9 mouse cellular contexts compared by ENCODE assay signal in the genomic region with DNA sequence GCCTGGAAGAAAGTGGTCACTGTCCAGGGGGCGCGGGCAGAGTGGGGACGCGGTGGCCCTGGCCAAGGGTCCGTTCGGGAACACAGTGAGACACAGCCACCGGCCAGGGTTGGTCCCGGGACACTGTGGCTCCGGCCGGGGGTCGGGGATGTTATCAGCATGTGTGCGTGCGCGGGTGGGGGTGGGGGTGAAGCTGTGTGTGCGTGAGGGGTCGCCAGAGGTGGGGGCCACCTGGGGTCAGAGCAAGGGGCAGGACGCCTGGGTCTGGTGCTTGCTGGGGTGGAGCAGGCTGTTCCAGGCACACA. TPM values are rescaled to one million over a fixed set of nuclear protein-coding genes. Genes with fewer than 3 reads are reported as not detected.
A peak's percentile ranks its signal among the peaks of the same experiment; 100 is the strongest.
DNase-seq lines count a peak whose midpoint lies in the region; ATAC-seq and TF ChIP-seq lines count a peak whose summit lies in the region.
"Had no signal": no experiment of that assay in that cellular context is flagged by ENCODE, and none has a peak within 500 bp of the region (broad histone marks: within the 10 kb centered on the region; RNA-seq: fewer than 3 reads in every experiment).

No protein-coding gene starts in this region.

- H3K36me3 ChIP-seq in lung, embryonic 16.5 days (ENCODE audit: control insufficient read depth, insufficient read depth, low read length), result no peaks in the 10 kb centered on the region
- no peaks in the 10 kb centered on the region for H3K36me3 ChIP-seq in forebrain, embryonic 16.5 days (ENCODE audit: control insufficient read depth, insufficient read depth)
- H3K36me3 ChIP-seq in limb, embryonic 15.5 days, result no peaks in the 10 kb centered on the region
- H3K36me3 ChIP-seq in stomach, embryonic 15.5 days, result no peaks in the 10 kb centered on the region

- H3K9ac ChIP-seq in lung, embryonic 16.5 days (ENCODE audit: low read length), result peak overlapping the region; percentile 52
- H3K9ac ChIP-seq in forebrain, embryonic 16.5 days (replicated peaks; ENCODE audit: low read depth, low read length), result no peak overlapping the region; the same call in 1 of the 2 replicates
- H3K9ac ChIP-seq in limb, embryonic 15.5 days, result peak overlapping the region; percentile 23; the same call in 1 of the 2 replicates
- no peak overlapping the region for H3K9ac ChIP-seq in stomach, embryonic 15.5 days

- no peak for ATAC-seq in lung, embryonic 16.5 days (ENCODE audit: low read depth)
- no peak for ATAC-seq in forebrain, embryonic 16.5 days
- ATAC-seq in limb, embryonic 15.5 days (ENCODE audit: insufficient number of reproducible peaks, low FRiP score, low TSS enrichment, low read depth), result no peak
- ATAC-seq in stomach, embryonic 15.5 days (ENCODE audit: insufficient read depth, low FRiP score, low read depth), result no peak

- no peaks in the 10 kb centered on the region; the same call in 1 of the 2 replicates for H3K9me3 ChIP-seq in lung, embryonic 16.5 days (ENCODE audit: control insufficient read depth, low read length)
- H3K9me3 ChIP-seq in forebrain, embryonic 16.5 days (ENCODE audit: control insufficient read depth, low read length), result no peaks in the 10 kb centered on the region
- H3K9me3 ChIP-seq in limb, embryonic 15.5 days, result no peaks in the 10 kb centered on the region
- H3K9me3 ChIP-seq in stomach, embryonic 15.5 days, result no peaks in the 10 kb centered on the region

- no peak for TF ChIP-seq CTCF in layer of hippocampus, adult 2 months (conservative IDR thresholded peaks at IDR 0.05)

- peak overlapping the region; percentile 37 for H3K4me3 ChIP-seq in lung, embryonic 16.5 days (ENCODE audit: low read length)
- peak overlapping the region; percentile 10; the same call in 1 of the 2 replicates for H3K4me3 ChIP-seq in forebrain, embryonic 16.5 days (replicated peaks; ENCODE audit: low read length)
- H3K4me3 ChIP-seq in limb, embryonic 15.5 days, result peak overlapping the region; percentile 21
- H3K4me3 ChIP-seq in stomach, embryonic 15.5 days (replicated peaks), result peak overlapping the region; percentile 23
- H3K4me3 ChIP-seq in layer of hippocampus, adult 2 months, result no peak overlapping the region

- peaks cover 15% of the 10 kb centered on the region for H3K27me3 ChIP-seq in lung, embryonic 16.5 days (ENCODE audit: control insufficient read depth, insufficient read depth, low read depth, low read length)
- peaks cover 11% of the 10 kb centered on the region for H3K27me3 ChIP-seq in forebrain, embryonic 16.5 days (replicated peaks; ENCODE audit: control insufficient read depth, insufficient read depth, low read length)
- peaks cover 19% of the 10 kb centered on the region for H3K27me3 ChIP-seq in limb, embryonic 15.5 days
- peaks cover 14% of the 10 kb centered on the region for H3K27me3 ChIP-seq in stomach, embryonic 15.5 days (replicated peaks)

- no peak overlapping the region for H3K27ac ChIP-seq in lung, embryonic 16.5 days (ENCODE audit: low read length)
- no peak overlapping the region for H3K27ac ChIP-seq in forebrain, embryonic 16.5 days (ENCODE audit: low read length)
- no peak overlapping the region for H3K27ac ChIP-seq in limb, embryonic 15.5 days
- H3K27ac ChIP-seq in stomach, embryonic 15.5 days, result no peak overlapping the region
- H3K27ac ChIP-seq in layer of hippocampus, adult 2 months, result no peak overlapping the region

- H3K4me2 ChIP-seq in lung, embryonic 16.5 days (ENCODE audit: low read depth, low read length), result peak overlapping the region; percentile 56
- H3K4me2 ChIP-seq in forebrain, embryonic 16.5 days (ENCODE audit: low read length), result peak overlapping the region; percentile 43
- H3K4me2 ChIP-seq in limb, embryonic 15.5 days, result peak overlapping the region; percentile 42
- H3K4me2 ChIP-seq in stomach, embryonic 15.5 days, result peak overlapping the region; percentile 44

- H3K4me1 ChIP-seq in lung, embryonic 16.5 days (replicated peaks; ENCODE audit: control insufficient read depth, insufficient read depth, low read length), result peaks cover 2% of the 10 kb centered on the region; the same call in 1 of the 2 replicates
- peaks cover 9% of the 10 kb centered on the region for H3K4me1 ChIP-seq in forebrain, embryonic 16.5 days (replicated peaks; ENCODE audit: control insufficient read depth, insufficient read depth, low read length)
- H3K4me1 ChIP-seq in limb, embryonic 15.5 days, result peaks cover 16% of the 10 kb centered on the region
- H3K4me1 ChIP-seq in stomach, embryonic 15.5 days, result peaks cover 11% of the 10 kb centered on the region; the same call in 1 of the 2 replicates

- DNase-seq in lung, postnatal 14 days, result no peak
- no peak for DNase-seq in right cerebral cortex, adult 18-20 months
- no peak for DNase-seq in layer of hippocampus, adult 2 months (ENCODE audit: low spot score in 2 of 2)

- WGBS in lung, embryonic 16.5 days, result 3% methylated on average over 17 of the region's 17 CpGs
- WGBS in forebrain, embryonic 16.5 days, result 1% methylated on average over 17 of the region's 17 CpGs
- WGBS in limb, embryonic 15.5 days, result 3% methylated on average over 17 of the region's 17 CpGs
- WGBS in stomach, embryonic 15.5 days, result 1% methylated on average over 17 of the region's 17 CpGs

RNA-seq across cellular contexts. Expression of gene Zan, which starts 8.9 kb away (rescaled TPM):
- 0.53 and 0.62 TPM in 2 replicates for polyA plus RNA-seq in lung, embryonic 16.5 days (2015; fragmentation: Nextera tagmentation; extraction: Ambion mirVana)
- polyA plus RNA-seq in forebrain, embryonic 16.5 days (2015; fragmentation: Nextera tagmentation; extraction: Ambion mirVana), result 0.05 and 0.15 TPM in 2 replicates
- polyA plus RNA-seq in limb, embryonic 15.5 days (2015; fragmentation: Nextera tagmentation; extraction: Ambion mirVana), result 0.10 and 0.13 TPM in 2 replicates
- polyA plus RNA-seq in stomach, embryonic 15.5 days (2015; fragmentation: Nextera tagmentation; extraction: Ambion mirVana), result 0.72 and 0.94 TPM in 2 replicates
- under 1 TPM; 0.36 to 0.49 TPM for total RNA-seq in layer of hippocampus, adult 2 months (2021)

RNA-seq across cellular contexts. Expression of gene Pop7, which starts 16.5 kb away (rescaled TPM):
- polyA plus RNA-seq in lung, embryonic 16.5 days (2015; fragmentation: Nextera tagmentation; extraction: Ambion mirVana), result 50.4 and 54.4 TPM in 2 replicates
- polyA plus RNA-seq in forebrain, embryonic 16.5 days (2015; fragmentation: Nextera tagmentation; extraction: Ambion mirVana), result 66.8 and 74.7 TPM in 2 replicates
- 46.5 and 46.7 TPM in 2 replicates for polyA plus RNA-seq in limb, embryonic 15.5 days (2015; fragmentation: Nextera tagmentation; extraction: Ambion mirVana)
- polyA plus RNA-seq in stomach, embryonic 15.5 days (2015; fragmentation: Nextera tagmentation; extraction: Ambion mirVana), result 52.4 and 54.6 TPM in 2 replicates
- total RNA-seq in layer of hippocampus, adult 2 months (2021), result 10 to 100 TPM; 33.8 to 35.1 TPM

RNA-seq across cellular contexts. Expression of gene Gigyf1, which starts 32.5 kb away (rescaled TPM):
- 10.7 and 10.9 TPM in 2 replicates for polyA plus RNA-seq in lung, embryonic 16.5 days (2015; fragmentation: Nextera tagmentation; extraction: Ambion mirVana)
- polyA plus RNA-seq in forebrain, embryonic 16.5 days (2015; fragmentation: Nextera tagmentation; extraction: Ambion mirVana), result 16.5 and 20.2 TPM in 2 replicates
- polyA plus RNA-seq in limb, embryonic 15.5 days (2015; fragmentation: Nextera tagmentation; extraction: Ambion mirVana), result 10.3 and 12.0 TPM in 2 replicates
- polyA plus RNA-seq in stomach, embryonic 15.5 days (2015; fragmentation: Nextera tagmentation; extraction: Ambion mirVana), result 10.2 and 12.2 TPM in 2 replicates
- total RNA-seq in layer of hippocampus, adult 2 months (2021), result 10 to 100 TPM; 61.9 to 63.5 TPM

RNA-seq across cellular contexts. Expression of gene Epo, which starts 47.2 kb away (rescaled TPM):
- polyA plus RNA-seq in lung, embryonic 16.5 days (2015; fragmentation: Nextera tagmentation; extraction: Ambion mirVana), result 0.31 and 0.98 TPM in 2 replicates
- polyA plus RNA-seq in forebrain, embryonic 16.5 days (2015; fragmentation: Nextera tagmentation; extraction: Ambion mirVana), result not detected in 2 replicates
- 0.26 TPM in 1 of 2 replicates, not detected in the other for polyA plus RNA-seq in limb, embryonic 15.5 days (2015; fragmentation: Nextera tagmentation; extraction: Ambion mirVana)
- not detected in 2 replicates for polyA plus RNA-seq in stomach, embryonic 15.5 days (2015; fragmentation: Nextera tagmentation; extraction: Ambion mirVana)
- not detected for total RNA-seq in layer of hippocampus, adult 2 months (2021)
- total RNA-seq: gastrocnemius, adult 18-20 months had no signal
- polyA plus RNA-seq: large intestine, adult 2 months had no signal

RNA-seq across cellular contexts. Expression of gene Gnb2, which starts 47.5 kb away (rescaled TPM):
- polyA plus RNA-seq in lung, embryonic 16.5 days (2015; fragmentation: Nextera tagmentation; extraction: Ambion mirVana), result 379 and 400 TPM in 2 replicates
- polyA plus RNA-seq in forebrain, embryonic 16.5 days (2015; fragmentation: Nextera tagmentation; extraction: Ambion mirVana), result 498 and 517 TPM in 2 replicates
- 350 and 394 TPM in 2 replicates for polyA plus RNA-seq in limb, embryonic 15.5 days (2015; fragmentation: Nextera tagmentation; extraction: Ambion mirVana)
- 359 and 366 TPM in 2 replicates for polyA plus RNA-seq in stomach, embryonic 15.5 days (2015; fragmentation: Nextera tagmentation; extraction: Ambion mirVana)
- total RNA-seq in layer of hippocampus, adult 2 months (2021), result 100 to 1,000 TPM; 600 to 607 TPM

Comparison
In these comparisons a context has a peak if more than half of its experiments do, and no peak if none do; other contexts are left out.
1. H3K9ac ChIP-seq: peak in lung, embryonic 16.5 days (single experiment) and limb, embryonic 15.5 days (single experiment); none in forebrain, embryonic 16.5 days (single experiment) and stomach, embryonic 15.5 days (single experiment).
2. Peak in every context shown above with its lines, with median percentiles within 50 percentile points of each other: H3K4me2 ChIP-seq.